Mouse (Mus musculus): ENCODE data around the gene Tdrkh. TPM values are rescaled to one million over a fixed set of nuclear protein-coding genes. Genes with fewer than 3 reads are reported as not detected.
A peak's percentile ranks its signal among the peaks of the same experiment; 100 is the strongest.

The Tdrkh gene
- total RNA-seq, 4 experiments from 2014 or later: 38.3 to 42.1 (median 41.7) TPM

GRCm38 (mm10) chr3:94388047-94388446 is 25.0 kb upstream of the Tdrkh start:
- DNase-seq (ENCODE audit: low spot score in 2 of 2): no peak

- no peak for DNase-seq (ENCODE audit: low spot score in 2 of 2)
Observed at GRCm38 (mm10) chr3:94389420-94389819, 23.7 kb upstream of the Tdrkh start.

GRCm38 (mm10) chr3:94391001-94391400 is 22.1 kb upstream of the Tdrkh start:
- DNase-seq (ENCODE audit: low spot score in 2 of 2): no peak

GRCm38 (mm10) chr3:94392128-94392527 is 20.9 kb upstream of the Tdrkh start:
- DNase-seq (ENCODE audit: low spot score in 2 of 2): no peak

GRCm38 (mm10) chr3:94393049-94393448 is 20.0 kb upstream of the Tdrkh start:
- no peak for DNase-seq (ENCODE audit: low spot score in 2 of 2)

- DNase-seq (ENCODE audit: low spot score in 2 of 2): no peak
Observed at GRCm38 (mm10) chr3:94396336-94396735, 16.7 kb upstream of the Tdrkh start.

- no peak for DNase-seq (ENCODE audit: low spot score in 2 of 2)
Observed at GRCm38 (mm10) chr3:94396851-94397250, 16.2 kb upstream of the Tdrkh start.

GRCm38 (mm10) chr3:94398217-94398616 is 14.9 kb upstream of the Tdrkh start, which contains the start of gene Lingo4:
Gene Lingo4, plus strand, starts transcription at chr3:94398517.
- no peak for DNase-seq (ENCODE audit: low spot score in 2 of 2)

GRCm38 (mm10) chr3:94398943-94399481 is 14.1 kb upstream of the Tdrkh start:
- no peak for DNase-seq (ENCODE audit: low spot score in 2 of 2)

GRCm38 (mm10) chr3:94399663-94400310 is 13.3 kb upstream of the Tdrkh start:
- no peak for DNase-seq (ENCODE audit: low spot score in 2 of 2)

GRCm38 (mm10) chr3:94402451-94402850 is 10.6 kb upstream of the Tdrkh start:
- no peak for DNase-seq (ENCODE audit: low spot score in 2 of 2)

- DNase-seq (ENCODE audit: low spot score in 2 of 2): peak in 1 of 2 experiments; percentile 79
Observed at GRCm38 (mm10) chr3:94404366-94405054, 8.6 kb upstream of the Tdrkh start.

- DNase-seq (ENCODE audit: low spot score in 2 of 2): no peak
Observed at GRCm38 (mm10) chr3:94405561-94405960, 7.5 kb upstream of the Tdrkh start.

GRCm38 (mm10) chr3:94412530-94412929 is 543 bp upstream of the Tdrkh start:
- no peak for DNase-seq (ENCODE audit: low spot score in 2 of 2)

GRCm38 (mm10) chr3:94430980-94431379 is 17.9 kb downstream of the Tdrkh start:
- no peak for DNase-seq (ENCODE audit: low spot score in 2 of 2)

- no peak for DNase-seq (ENCODE audit: low spot score in 2 of 2)
Observed at GRCm38 (mm10) chr3:94434305-94434704, 21.2 kb downstream of the Tdrkh start.

- no peak for DNase-seq (ENCODE audit: low spot score in 2 of 2)
Observed at GRCm38 (mm10) chr3:94436420-94436819, 23.3 kb downstream of the Tdrkh start.

- no peak for DNase-seq (ENCODE audit: low spot score in 2 of 2)
Observed at GRCm38 (mm10) chr3:94441182-94441581, 28.1 kb downstream of the Tdrkh start.

- DNase-seq (ENCODE audit: low spot score in 2 of 2): peak; percentile 91 to 93
Observed at GRCm38 (mm10) chr3:94442951-94443596, 30.0 kb downstream of the Tdrkh start, which contains the start of gene Mrpl9. Gene Mrpl9, plus strand, starts transcription at chr3:94443318.

GRCm38 (mm10) chr3:94443597-94443964 is 30.5 kb downstream of the Tdrkh start, which contains the start of gene Oaz3:
Gene Oaz3, minus strand, starts transcription at chr3:94443915.
- DNase-seq (ENCODE audit: low spot score in 2 of 2): no peak

GRCm38 (mm10) chr3:94449377-94449776 is 36.3 kb downstream of the Tdrkh start:
- DNase-seq (ENCODE audit: low spot score in 2 of 2): no peak

GRCm38 (mm10) chr3:94456529-94457000 is 43.5 kb downstream of the Tdrkh start:
- peak; percentile 54 to 73 for DNase-seq (ENCODE audit: low spot score in 2 of 2)
